Mouse (Mus musculus): ENCODE measurements at regions not wholly inside any gene's neighbourhood (a gene's known extent, or its start where the extent isn't known, plus 50 kb on each side); places are given as distances from the start of the nearest gene placed in this dataset.

DNA sequence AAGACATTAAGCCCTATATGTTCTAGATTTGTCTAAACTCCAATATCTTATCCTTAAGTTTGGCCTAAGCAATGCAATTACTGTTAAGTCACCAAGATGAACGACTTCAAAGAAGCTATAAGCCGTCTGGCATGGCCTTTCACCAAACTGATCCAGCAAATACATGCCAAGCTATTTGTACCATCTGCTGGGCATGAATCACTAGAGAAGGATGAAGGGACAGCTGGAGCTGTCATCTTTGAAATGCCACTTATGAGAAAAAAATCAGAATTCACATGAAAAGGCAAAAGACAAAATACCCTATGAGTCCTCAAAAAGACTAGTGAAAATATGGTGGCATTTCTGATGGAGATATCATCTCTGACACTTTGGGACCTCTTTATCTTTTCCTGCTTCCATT is 430.3 kb upstream of the Steap1 start:
- DNase-seq (ENCODE audit: low spot score in 2 of 2): peak in 1 of 2 experiments; percentile 3

DNA sequence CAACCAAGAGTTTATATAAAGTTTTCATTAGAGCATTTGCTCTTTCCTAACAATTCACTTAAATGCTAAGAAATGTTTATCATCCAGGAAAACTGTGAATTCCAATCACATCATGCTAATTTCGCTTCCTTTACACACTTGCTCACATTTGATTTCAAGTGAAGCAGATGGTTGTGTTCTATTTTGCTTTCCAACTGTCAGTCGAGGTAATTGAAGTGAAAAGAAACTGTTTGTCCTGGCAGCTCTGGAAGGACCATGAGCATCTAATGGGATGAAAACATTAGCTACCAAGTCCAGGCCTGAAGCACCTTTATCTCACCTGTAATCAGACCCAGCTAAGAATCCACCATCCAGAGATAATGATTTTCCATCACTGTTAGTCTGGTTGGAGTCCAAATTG is 418.9 kb upstream of the Steap1 start:
- DNase-seq (ENCODE audit: low spot score in 2 of 2): no peak

- no peak for DNase-seq (ENCODE audit: low spot score in 2 of 2)
These were observed 418.4 kb upstream of the Steap1 start for GRCm38 (mm10) chr5:6167576-6167975.
